Mouse (Mus musculus): ENCODE measurements around the gene Srd5a3.

- TF ChIP-seq CTCF (IDR thresholded peaks at IDR 0.05; ENCODE audit: borderline replicate concordance, control insufficient read depth, extremely low read depth, insufficient read depth, low read length, poor library complexity) (no peak), POLR2A (IDR thresholded peaks at IDR 0.05; ENCODE audit: control insufficient read depth, extremely low read depth, insufficient read depth, low read length, poor library complexity) (no peak)
Measured at GRCm38 (mm10) chr5:76111173-76111572, 28.9 kb upstream of the Srd5a3 start.

Measured in thymus, adult 2 months (tissue).